Mouse (Mus musculus) cerebellum, adult 2 months (tissue): Measurements from ENCODE around the gene Ppp1r13b. TPM values are rescaled to one million over a fixed set of nuclear protein-coding genes. Genes with fewer than 3 reads are reported as not detected.

Experiments
- DNase-seq, 2 experiments: peaks; one replicate each; pipeline ENCODE4 v3.0.0; 2021
- H3K27ac ChIP-seq: fragments of 200-500 bp; 2 replicates; pipeline ENCODE4 v1.5.1; 2012; ENCODE audit warnings: low read length, control low read depth, inconsistent platforms; ENCODE audit not compliant: insufficient read depth
- H3K27me3 ChIP-seq: fragments of 200-500 bp; 2 replicates; pipeline ENCODE4 v1.6.1; 2012; ENCODE audit warnings: inconsistent platforms, mild to moderate bottlenecking, low read length, moderate library complexity; ENCODE audit not compliant: control insufficient read depth, insufficient read depth
- H3K4me1 ChIP-seq: fragments of 200-500 bp; 2 replicates; pipeline ENCODE4 v1.6.1; 2011; ENCODE audit warnings: low read length; ENCODE audit not compliant: control insufficient read depth, insufficient read depth
- H3K4me3 ChIP-seq: fragments of 200-500 bp; replicated peaks from 2 replicates; pipeline ENCODE3; 2011; ENCODE audit warnings: mild to moderate bottlenecking, low read depth, low read length, control low read depth; ENCODE audit not compliant: insufficient read depth
- CTCF ChIP-seq: fragments of 200-500 bp; IDR thresholded peaks from 2 replicates; pipeline ENCODE4 v1.5.1; 2011; ENCODE audit warnings: low read depth, mild to moderate bottlenecking, control low read depth, low read length, moderate library complexity, borderline replicate concordance; ENCODE audit not compliant: insufficient read depth
- POLR2A ChIP-seq: fragments of 200-500 bp; IDR thresholded peaks from 2 replicates; pipeline ENCODE4 v1.6.1; 2011; ENCODE audit warnings: low read length, control low read depth, borderline replicate concordance; ENCODE audit not compliant: insufficient read depth
- WGBS: fragments of 180-500 bp; shearing (Covaris S2); methylation state at CpG from one replicate; pipeline ENCODE4 v1.1.7; 2018; 5-methylcytosine and 5-hydroxymethylcytosine counted together
- polyA plus RNA-seq: library from polyadenylated mRNA; depleted of rRNA; stranded (reverse); fragments of >200 nt; gene quantifications from 2 replicates; pipeline ENCODE4 v1.2.3, GENCODE M21; 2012

Gene Ppp1r13b
- polyA plus RNA-seq, 1 experiment = 38.4 TPM

DNA sequence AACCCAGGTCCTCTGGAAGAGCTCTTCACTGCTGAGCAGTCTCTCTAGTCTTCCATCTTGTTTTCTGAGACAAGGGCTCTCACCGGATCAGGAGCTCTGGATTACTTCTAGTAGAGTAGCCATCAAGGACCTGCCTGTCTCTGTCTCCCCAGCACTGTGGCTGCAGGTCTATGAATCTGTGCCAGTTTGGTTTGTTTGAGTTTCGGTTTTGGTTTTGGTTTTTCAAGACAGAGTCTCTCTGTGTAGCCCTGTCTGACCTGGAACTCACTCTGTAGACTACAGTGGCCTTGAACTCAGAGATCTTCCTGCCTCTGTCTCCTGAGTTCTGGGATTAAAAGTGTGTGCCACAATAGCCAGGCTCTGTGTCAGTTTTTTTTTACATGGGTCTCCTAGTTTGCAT lies 3.9 kb upstream of the Ppp1r13b start:
- Histone ChIP-seq H3K4me3 (no peak overlapping the region), H3K4me1 (peaks cover 2% of the 10 kb centered on the region; the same call in 1 of the 2 replicates), H3K27ac (no peak overlapping the region), H3K27me3 (no peaks in the 10 kb centered on the region)
- 86% methylated on average over 2 of the region's 2 CpGs for whole genome bisulfite sequencing
- no peak for DNase-seq
- no peak for TF ChIP-seq CTCF
- TF ChIP-seq POLR2A = no peak

DNA sequence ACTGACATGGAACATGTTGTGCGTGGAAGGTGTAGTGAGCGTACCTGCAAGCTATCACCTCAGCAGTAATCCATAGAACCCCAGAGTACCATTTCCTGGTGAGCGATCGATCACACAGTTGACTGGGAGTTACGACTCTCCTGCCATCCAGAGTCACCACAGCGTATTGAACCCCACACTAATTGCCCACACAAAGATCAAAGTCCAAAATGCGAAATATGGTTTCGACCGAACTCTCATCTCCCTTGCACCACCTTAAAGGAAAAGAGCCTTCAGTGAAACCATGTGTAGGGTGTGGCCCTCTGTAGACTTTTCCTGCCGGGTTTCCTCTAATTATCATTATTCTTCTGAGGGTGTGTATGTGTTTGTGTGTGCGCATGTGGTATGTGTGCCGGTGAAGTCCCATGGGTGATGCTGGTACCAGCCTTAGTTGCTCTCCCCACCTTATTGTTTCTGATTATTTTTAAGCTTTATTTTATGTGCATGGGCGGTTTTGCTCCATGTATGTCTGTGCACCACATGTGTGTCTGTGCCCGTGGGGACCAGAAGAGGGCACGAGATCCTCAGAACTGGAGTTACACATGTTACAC lies 3.4 kb upstream of the Ppp1r13b start:
- WGBS = 92% methylated on average over 15 of the region's 15 CpGs
- no peak for DNase-seq
- H3K27me3 ChIP-seq = no peaks in the 10 kb centered on the region
- TF ChIP-seq POLR2A (no peak), CTCF (no peak)
- no peak overlapping the region for H3K27ac ChIP-seq
- no peak overlapping the region for H3K4me3 ChIP-seq
- H3K4me1 ChIP-seq = peaks cover 2% of the 10 kb centered on the region; the same call in 1 of the 2 replicates

DNA sequence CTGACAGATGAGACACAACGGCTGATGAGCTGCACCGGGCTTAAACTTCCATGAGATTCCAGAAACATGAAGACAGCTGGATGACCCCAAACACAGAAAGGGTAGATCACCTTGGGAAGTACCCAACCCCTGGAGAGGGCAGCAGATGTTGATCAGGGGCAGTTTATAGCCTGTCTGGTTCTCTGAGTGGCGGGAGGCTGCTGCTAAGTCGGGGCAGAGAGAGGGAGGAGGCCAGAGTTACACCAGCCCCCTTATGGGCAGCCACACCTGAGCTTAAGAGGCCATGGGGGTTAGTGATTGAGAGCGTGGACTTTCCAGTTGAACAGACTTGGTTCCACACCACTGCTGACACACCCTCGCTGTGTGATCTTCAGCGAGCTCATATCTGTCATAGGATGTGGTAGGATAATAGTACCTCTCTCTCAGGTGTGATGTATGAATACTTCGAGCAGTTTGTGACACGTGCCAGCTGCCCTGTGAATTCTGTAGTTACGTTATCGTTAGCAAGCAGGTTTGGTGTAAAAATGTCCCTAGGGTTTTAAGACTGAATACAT lies 1.2 kb upstream of the Ppp1r13b start:
- TF ChIP-seq POLR2A = no peak
- TF ChIP-seq CTCF = no peak
- H3K4me1 ChIP-seq = peaks cover 2% of the 10 kb centered on the region; the same call in 1 of the 2 replicates
- H3K27me3 ChIP-seq = no peaks in the 10 kb centered on the region
- H3K27ac ChIP-seq = no peak overlapping the region
- 72% methylated on average over 11 of the region's 11 CpGs for WGBS
- H3K4me3 ChIP-seq = no peak overlapping the region
- no peak for DNase-seq

DNA sequence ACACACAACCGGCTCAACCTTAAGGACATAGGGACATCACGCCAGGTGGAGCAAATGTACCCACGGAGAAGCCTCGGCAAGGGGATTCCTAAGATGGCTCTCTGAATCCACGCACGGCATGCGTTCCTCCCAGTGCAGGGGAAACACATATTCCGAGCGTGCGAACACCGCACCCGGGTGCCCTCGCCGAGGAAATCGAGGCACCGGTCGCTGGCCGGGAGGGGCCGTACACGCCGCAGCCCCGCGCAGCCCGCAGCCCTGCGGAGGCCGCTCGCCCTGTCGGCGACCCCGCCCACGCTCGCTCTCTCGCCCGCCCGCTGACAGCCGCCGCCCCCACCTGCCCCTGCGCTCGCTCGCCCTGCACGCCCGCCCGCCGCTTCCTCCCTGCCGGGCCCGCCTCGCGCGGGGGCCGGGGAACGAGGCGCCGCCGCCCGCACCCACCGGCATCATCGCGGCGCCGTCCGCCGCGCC lies 454 bp downstream of the Ppp1r13b start:
- DNase-seq = peak; percentile 77 to 82
- under 1% methylated on average over 60 of the region's 63 CpGs for WGBS
- TF ChIP-seq CTCF (no peak), POLR2A (no peak)
- Histone ChIP-seq H3K27ac (peak overlapping the region; percentile 78), H3K4me3 (peak overlapping the region; percentile 98), H3K4me1 (peaks cover 4% of the 10 kb centered on the region; the same call in 1 of the 2 replicates), H3K27me3 (no peaks in the 10 kb centered on the region)

DNA sequence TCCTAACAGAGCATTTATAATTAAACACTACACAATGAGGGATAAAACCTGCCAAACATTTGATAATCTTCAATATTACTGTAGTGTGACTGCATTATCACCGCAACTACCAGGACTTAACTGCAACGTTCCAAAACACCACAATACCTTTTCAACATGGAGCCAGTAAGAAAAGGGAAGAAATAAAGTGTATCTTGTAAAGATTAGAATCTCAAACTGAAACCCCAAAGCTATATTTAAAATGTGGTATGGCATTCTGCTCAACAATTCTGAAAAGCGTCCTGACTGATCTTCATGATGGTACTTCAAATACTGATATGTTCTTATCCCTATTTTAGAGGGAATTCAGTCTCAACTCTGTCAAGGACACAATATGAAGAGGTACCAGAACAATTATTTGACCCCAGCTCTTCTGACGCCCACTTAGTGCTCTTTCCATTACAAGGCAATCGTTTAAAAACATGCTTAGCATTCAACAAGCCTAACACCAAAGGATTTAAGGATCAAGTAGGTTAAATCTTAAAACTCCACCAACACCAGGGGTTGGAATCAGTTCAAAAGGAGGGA lies 1.5 kb downstream of the Ppp1r13b start:
- H3K27me3 ChIP-seq = no peaks in the 10 kb centered on the region
- peak overlapping the region; percentile 52 for H3K4me3 ChIP-seq
- no peak for TF ChIP-seq POLR2A
- TF ChIP-seq CTCF = no peak
- no peak for DNase-seq
- H3K27ac ChIP-seq = no peak overlapping the region
- 54% methylated on average over 5 of the region's 5 CpGs for WGBS
- H3K4me1 ChIP-seq = peaks cover 9% of the 10 kb centered on the region; the same call in 1 of the 2 replicates

DNA sequence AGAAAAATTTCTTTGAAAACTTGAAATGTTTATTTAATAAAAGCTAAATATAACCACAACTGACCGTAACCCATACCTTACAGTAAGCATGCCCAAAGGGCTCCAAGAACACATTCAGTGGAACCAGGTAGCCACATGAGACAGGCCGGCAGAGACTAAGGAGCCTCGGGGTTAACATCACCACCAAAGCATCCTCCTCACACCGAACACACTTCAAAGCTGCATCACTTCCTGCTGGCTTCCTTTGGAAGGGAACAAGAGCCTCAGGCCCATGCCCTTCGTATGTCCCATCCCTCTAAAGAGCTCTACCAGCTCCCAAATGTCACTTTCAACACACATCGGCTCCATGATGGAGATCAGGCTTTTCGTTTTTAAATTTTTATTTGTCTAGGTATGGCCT lies 5.4 kb downstream of the Ppp1r13b start:
- WGBS = 90% methylated on average over 7 of the region's 7 CpGs
- TF ChIP-seq POLR2A = no peak
- no peak for TF ChIP-seq CTCF
- H3K4me1 ChIP-seq = peaks cover 21% of the 10 kb centered on the region; the same call in 1 of the 2 replicates
- H3K27ac ChIP-seq = no peak overlapping the region
- no peaks in the 10 kb centered on the region for H3K27me3 ChIP-seq
- no peak overlapping the region for H3K4me3 ChIP-seq
- DNase-seq = no peak

DNA sequence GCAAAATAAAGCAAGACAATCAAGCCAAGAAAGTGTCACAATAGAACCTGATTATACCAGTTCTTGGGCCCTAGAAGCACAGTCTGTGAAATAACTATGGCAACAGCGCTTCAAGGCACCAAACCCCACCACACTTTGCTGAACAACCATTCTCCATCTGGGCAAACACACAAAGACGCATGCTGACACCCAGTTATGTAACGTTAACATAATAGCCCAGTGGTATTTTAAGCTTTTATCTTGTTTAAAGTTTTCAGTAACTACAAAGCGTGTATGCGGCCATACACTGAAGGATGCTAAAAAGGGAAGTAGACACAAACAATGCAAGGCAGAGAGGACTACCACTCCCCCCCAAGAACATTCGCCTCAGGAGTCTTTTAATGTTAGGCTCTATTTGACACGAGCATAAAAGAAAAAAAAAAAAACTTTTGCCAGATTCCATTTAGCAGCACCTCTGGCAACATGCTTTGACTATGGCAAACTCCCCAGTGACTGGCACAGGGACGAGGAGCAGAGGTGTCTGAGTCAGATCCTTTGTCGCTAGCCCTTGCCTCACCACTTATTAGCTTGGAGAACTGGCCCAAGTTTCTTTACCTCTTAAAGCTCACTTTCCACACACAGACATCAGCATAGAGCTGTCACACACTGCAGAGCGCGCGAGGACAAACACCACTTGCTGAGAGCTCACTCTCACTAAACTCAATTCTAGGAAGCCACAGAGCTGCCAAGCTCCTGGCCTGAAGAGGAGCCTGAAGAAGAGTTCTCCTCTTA lies 6.6 kb downstream of the Ppp1r13b start:
- Histone ChIP-seq H3K27me3 (no peaks in the 10 kb centered on the region), H3K4me3 (no peak overlapping the region), H3K27ac (no peak overlapping the region), H3K4me1 (peaks cover 26% of the 10 kb centered on the region; the same call in 1 of the 2 replicates)
- TF ChIP-seq CTCF (no peak), POLR2A (no peak)
- peak in 1 of 2 experiments; percentile 22 for DNase-seq
- 37% methylated on average over 12 of the region's 12 CpGs for WGBS

DNA sequence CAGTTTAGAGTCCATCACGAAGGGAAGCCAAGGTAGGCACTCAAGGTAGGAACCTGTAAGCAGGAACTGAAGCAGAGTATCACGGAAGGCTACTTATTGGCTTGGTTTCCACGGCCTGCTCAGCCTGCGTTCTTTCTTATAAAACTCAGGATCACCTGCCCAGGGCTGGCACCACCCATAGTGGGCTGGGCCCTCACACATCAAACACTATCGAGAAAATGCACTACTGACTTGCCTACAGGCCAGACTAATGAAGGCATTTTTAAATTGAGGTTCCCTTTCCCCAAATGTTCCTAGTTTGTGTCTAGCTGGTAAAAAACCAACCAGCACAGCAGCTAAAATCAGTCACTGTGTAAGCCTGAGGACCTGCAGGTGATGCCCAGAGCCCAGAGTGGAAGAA lies 8.3 kb downstream of the Ppp1r13b start:
- Histone ChIP-seq H3K4me3 (no peak overlapping the region), H3K27ac (no peak overlapping the region), H3K4me1 (peaks cover 30% of the 10 kb centered on the region; the same call in 1 of the 2 replicates), H3K27me3 (no peaks in the 10 kb centered on the region)
- 65% methylated on average over 5 of the region's 5 CpGs for WGBS
- TF ChIP-seq POLR2A (no peak), CTCF (no peak)
- no peak for DNase-seq
